Mouse (Mus musculus) adrenal gland, postnatal 25 days (tissue): ENCODE results near the gene Eif2b1. TPM values are rescaled to one million over a fixed set of nuclear protein-coding genes. Genes with fewer than 3 reads are reported as not detected.

ENCODE experiments used
- total RNA-seq: library from RNA; stranded (reverse); gene quantifications from 2 replicates; pipeline ENCODE4 v1.2.3, GENCODE M21; 2021

Eif2b1 gene
- total RNA-seq, 1 experiment from 2014 or later, result 48.3 TPM

Other genes with a start within 250 kb of the Eif2b1 start
- 148 and 153 TPM in 2 replicates for gene Cdk2ap1, start 216.0 kb downstream of the Eif2b1 start, total RNA-seq
- gene Sbno1, start 153.1 kb downstream of the Eif2b1 start, total RNA-seq, result 91.4 and 104 TPM in 2 replicates
- 216 and 296 TPM in 2 replicates for gene Kmt5a, start 139.2 kb downstream of the Eif2b1 start, total RNA-seq
- 27.0 TPM in 2 replicates for gene Rilpl2, start 100.8 kb downstream of the Eif2b1 start, total RNA-seq
- gene Snrnp35, start 96.0 kb downstream of the Eif2b1 start, total RNA-seq, result 20.7 TPM in 2 replicates
- gene Rilpl1, start 47.7 kb downstream of the Eif2b1 start, total RNA-seq, result 15.1 and 17.7 TPM in 2 replicates
- 186 and 197 TPM in 2 replicates for gene Tmed2, start 38.4 kb downstream of the Eif2b1 start, total RNA-seq
- 14.8 and 15.5 TPM in 2 replicates for gene Ddx55, start 26.3 kb downstream of the Eif2b1 start, total RNA-seq
- 34.5 and 46.1 TPM in 2 replicates for gene Gtf2h3, start within 50 bp of the Eif2b1 start, total RNA-seq
- 54.0 and 83.7 TPM in 2 replicates for gene Atp6v0a2, start 49.4 kb upstream of the Eif2b1 start, total RNA-seq
- 3.2 and 3.4 TPM in 2 replicates for gene Dnah10, start 146.0 kb upstream of the Eif2b1 start, total RNA-seq